ENCODE assay signal across 17 mouse cellular contexts in genomic region chrX:77361106-77361505, GRCm38 (mm10).
DNase-seq lines count a peak whose midpoint lies in the region; TF ChIP-seq lines count a peak whose summit lies in the region.
"Had no signal": no experiment of that assay in that cellular context is flagged by ENCODE, and none has a peak within 500 bp of the region (broad histone marks: within the 10 kb centered on the region; RNA-seq: fewer than 3 reads in every experiment).

No protein-coding gene starts in this region.

- DNase-seq in cerebellum, adult 9-11 months, result peak; percentile 3
- DNase-seq in cerebellum, postnatal 36 days, result no peak
- peak; percentile 4 for DNase-seq in heart, adult 8-10 months (ENCODE audit: low spot score)
- no peak for DNase-seq in heart, adult 9 months (ENCODE audit: low spot score in 2 of 2)
- peak; percentile 5 for DNase-seq in kidney, postnatal 14 days
- DNase-seq in kidney, adult 8-10 months, result no peak
- DNase-seq in brain, embryonic 14.5 days (ENCODE audit: low read depth), result peak; percentile 58
- no peak for DNase-seq in right cerebral cortex, postnatal 25 days
- DNase-seq: adrenal gland, adult 2 months; adrenal gland, postnatal 36 days; cerebellum, adult 11-12 months; gastrocnemius, postnatal 14 days; heart, postnatal 4 days; kidney, adult 11 months; midbrain, embryonic 14.5 days; retina, postnatal 1 day; right cerebral cortex, postnatal 14 days had no signal

- no peak for TF ChIP-seq POLR2A in brain, embryonic 14.5 days (IDR thresholded peaks at IDR 0.05; ENCODE audit: borderline replicate concordance, extremely low read depth, insufficient read depth, insufficient read length, poor library complexity, severe bottlenecking)

- no peak for TF ChIP-seq CTCF in brain, embryonic 14.5 days (IDR thresholded peaks at IDR 0.05; ENCODE audit: borderline replicate concordance, extremely low read depth, insufficient read depth, insufficient read length)

Comparison
In these comparisons a context has a peak if more than half of its experiments do, and no peak if none do; other contexts are left out.
1. DNase-seq: peak in cerebellum, adult 9-11 months (single experiment), heart, adult 8-10 months (single experiment), kidney, postnatal 14 days (single experiment) and brain, embryonic 14.5 days (single experiment); none in cerebellum, postnatal 36 days (0 of 2), heart, adult 9 months (0 of 2), kidney, adult 8-10 months (0 of 2) and right cerebral cortex, postnatal 25 days (single experiment).